7 mouse cellular contexts compared by ENCODE assay signal in the genomic region with DNA sequence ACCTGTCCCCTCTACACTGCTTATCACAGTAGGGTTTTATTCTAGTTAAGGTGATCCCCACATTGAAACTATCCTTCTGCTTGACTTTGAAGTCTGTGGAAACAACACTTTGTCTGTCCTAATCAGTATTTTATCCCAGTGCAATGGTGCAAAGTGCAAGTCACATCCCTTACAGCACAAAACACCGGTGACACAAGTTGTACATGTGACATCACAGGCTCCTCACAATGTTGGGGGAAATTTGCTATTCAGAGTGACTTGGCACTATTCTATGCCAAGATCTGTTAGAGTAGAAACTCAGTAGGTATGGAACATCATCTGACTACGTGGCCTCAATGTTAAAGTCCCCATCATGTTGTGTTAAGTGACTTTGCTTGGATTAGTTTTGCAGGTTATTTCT. TPM values are rescaled to one million over a fixed set of nuclear protein-coding genes. Genes with fewer than 3 reads are reported as not detected.
DNase-seq lines count a peak whose midpoint lies in the region; ATAC-seq and TF ChIP-seq lines count a peak whose summit lies in the region.
"Not testable (repeated sequence)": the region's sequence is repeated elsewhere in the genome, so short reads cannot be mapped to it uniquely, and the experiment has no call there.
"Had no signal": no experiment of that assay in that cellular context is flagged by ENCODE, and none has a peak within 500 bp of the region (broad histone marks: within the 10 kb centered on the region; RNA-seq: fewer than 3 reads in every experiment).

No protein-coding gene starts in this region.

- 0 out of 2 replicates have a peak overlapping the region, but pooled peaks have one; percentile 10 for H3K27ac ChIP-seq in embryonic facial prominence, embryonic 10.5 days (replicated peaks)
- peak overlapping the region; percentile 28; the same call in 1 of the 2 replicates for H3K27ac ChIP-seq in layer of hippocampus, adult 2 months

- WGBS in embryonic facial prominence, embryonic 10.5 days = 95% methylated on average over 2 of the region's 2 CpGs

- peaks cover 26% of the 10 kb centered on the region for H3K4me1 ChIP-seq in embryonic facial prominence, embryonic 10.5 days

- DNase-seq in 416B (ENCODE audit: low read depth) = peak; percentile 6
- DNase-seq in embryonic facial prominence, embryonic 10.5 days (ENCODE audit: low spot score); layer of hippocampus, adult 2 months (ENCODE audit: low spot score in 2 of 2): not testable (repeated sequence)

- H3K4me3 ChIP-seq in embryonic facial prominence, embryonic 10.5 days; layer of hippocampus, adult 2 months: not testable (repeated sequence)

- not testable (repeated sequence) for TF ChIP-seq CTCF in layer of hippocampus, adult 2 months (conservative IDR thresholded peaks at IDR 0.05)

- ATAC-seq in granulocyte monocyte progenitor cell, adult 5-6 weeks (replicated peaks; ENCODE audit: poor library complexity, severe bottlenecking) = peak; percentile 68
- ATAC-seq in megakaryocyte, adult 5-6 weeks (ENCODE audit: poor library complexity, severe bottlenecking) = peak; percentile 70
- ATAC-seq in monocyte, adult 5-6 weeks (replicated peaks; ENCODE audit: insufficient number of reproducible peaks, low FRiP score, low TSS enrichment, poor library complexity, severe bottlenecking) = peak; percentile 73; the same call in 1 of the 2 replicates

- not testable (repeated sequence) for H3K27me3 ChIP-seq in embryonic facial prominence, embryonic 10.5 days (replicated peaks; ENCODE audit: low read depth, poor library complexity, severe bottlenecking)

- H3K36me3 ChIP-seq in embryonic facial prominence, embryonic 10.5 days (replicated peaks) = not testable (repeated sequence)

- not testable (repeated sequence) for H3K9me3 ChIP-seq in embryonic facial prominence, embryonic 10.5 days

RNA-seq across cellular contexts. Expression of a gene that starts 7.0 kb away (rescaled TPM):
- polyA plus RNA-seq in embryonic facial prominence, embryonic 10.5 days (2016; fragmentation: Nextera tagmentation; extraction: Ambion mirVana) = 1.3 and 1.5 TPM in 2 replicates
- total RNA-seq in granulocyte monocyte progenitor cell, adult 5-6 weeks (2014; fragmentation: Nextera tagmentation) = 0.49 TPM in 1 of 2 replicates, not detected in the other
- 1.5 and 2.4 TPM in 2 replicates for total RNA-seq in granulocyte monocyte progenitor cell, adult 5-6 weeks (2017)
- total RNA-seq in layer of hippocampus, adult 2 months (2021) = 10 to 100 TPM; 24.3 to 28.9 TPM
- 11.9 and 12.1 TPM in 2 replicates for total RNA-seq in megakaryocyte, adult 5-6 weeks (2015)
- total RNA-seq in megakaryocyte, adult 5-6 weeks (2017) = 13.5 and 14.1 TPM in 2 replicates
- 6.0 to 12.4 TPM (median 9.0 TPM) in 3 replicates for total RNA-seq in monocyte, adult 5-6 weeks (2017)
- polyA plus RNA-seq: erythroblast, embryonic 14.5 days had no signal
